Mouse (Mus musculus): ENCODE results near the gene D5Ertd579e. TPM values are rescaled to one million over a fixed set of nuclear protein-coding genes. Genes with fewer than 3 reads are reported as not detected.

Gene D5Ertd579e
- polyA plus RNA-seq, 1 experiment = 23.1 TPM

DNA sequence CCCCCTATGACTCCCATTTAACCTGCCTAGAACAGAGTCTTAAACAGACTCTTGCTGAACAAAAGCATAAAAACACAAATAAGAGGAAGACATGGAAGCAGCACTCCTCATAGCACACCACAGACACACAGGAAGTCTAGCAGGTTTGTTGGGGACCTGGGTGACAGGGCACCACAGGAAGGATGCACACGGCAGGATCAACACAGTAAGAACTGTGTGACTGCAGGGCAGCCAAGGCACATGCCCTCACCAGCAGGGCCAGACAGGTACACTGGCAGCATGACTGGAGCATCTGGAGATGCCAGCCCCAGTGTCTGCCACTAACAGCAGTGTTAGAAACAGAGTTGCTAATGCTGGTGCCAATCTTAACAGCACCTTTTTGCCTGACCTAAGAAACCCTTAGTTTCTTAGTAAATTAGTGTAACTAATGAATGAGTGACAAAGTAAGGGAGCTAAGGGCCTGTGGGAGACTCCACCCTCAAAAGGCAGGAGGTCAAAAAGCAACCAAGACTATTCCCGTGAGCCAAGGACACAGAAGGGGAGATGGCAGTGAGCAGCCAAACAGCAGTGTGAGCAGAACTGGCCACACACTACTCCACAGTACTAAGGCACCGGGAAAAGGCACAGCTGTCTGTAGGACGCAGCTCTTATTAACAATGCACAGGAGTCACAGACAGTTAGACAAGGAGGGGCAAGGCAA is 125.1 kb downstream of the D5Ertd579e start:
- Histone ChIP-seq H3K27me3 (ENCODE audit: control insufficient read depth, insufficient read depth, low read length) (no peaks in the 10 kb centered on the region), H3K4me1 (ENCODE audit: control insufficient read depth, insufficient read depth, low read length) (peaks cover 24% of the 10 kb centered on the region), H3K27ac (ENCODE audit: control insufficient read depth, insufficient read depth, low read depth, low read length) (no peak overlapping the region), H3K36me3 (ENCODE audit: control insufficient read depth, insufficient read depth, low read length) (peaks cover 3% of the 10 kb centered on the region), H3K4me3 (ENCODE audit: control insufficient read depth, low read depth, low read length) (no peak overlapping the region)
- TF ChIP-seq POLR2A (IDR thresholded peaks at IDR 0.05; ENCODE audit: control insufficient read depth, low read depth, low read length) (no peak), CTCF (IDR thresholded peaks at IDR 0.05; ENCODE audit: control insufficient read depth, insufficient read depth, insufficient replicate concordance, low read depth, low read length) (no peak)

DNA sequence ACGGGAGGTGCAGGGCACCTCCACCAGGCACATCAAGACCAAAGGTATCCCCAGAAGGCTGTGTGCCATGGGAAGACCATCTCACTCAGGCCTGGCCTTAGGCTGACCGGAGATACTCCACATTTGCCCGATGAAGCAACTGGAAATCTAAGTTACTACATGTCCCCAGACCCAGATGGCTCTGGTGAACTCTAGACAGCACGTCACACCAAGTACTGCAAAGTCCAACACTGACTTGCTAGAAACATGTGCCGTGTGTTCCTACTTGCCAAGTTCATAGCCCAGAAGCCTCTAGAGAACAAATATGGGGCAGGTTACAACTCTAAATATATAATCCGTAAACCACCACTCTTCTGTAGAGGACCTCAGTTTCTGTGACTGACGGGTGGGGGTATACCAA is 125.7 kb downstream of the D5Ertd579e start:
- no peaks in the 10 kb centered on the region for H3K27me3 ChIP-seq (ENCODE audit: control insufficient read depth, insufficient read depth, low read length)
- H3K4me3 ChIP-seq (ENCODE audit: control insufficient read depth, low read depth, low read length) = no peak overlapping the region
- peaks cover 22% of the 10 kb centered on the region for H3K4me1 ChIP-seq (ENCODE audit: control insufficient read depth, insufficient read depth, low read length)
- H3K27ac ChIP-seq (ENCODE audit: control insufficient read depth, insufficient read depth, low read depth, low read length) = no peak overlapping the region
- no peak for TF ChIP-seq CTCF (IDR thresholded peaks at IDR 0.05; ENCODE audit: control insufficient read depth, insufficient read depth, insufficient replicate concordance, low read depth, low read length)
- no peak for TF ChIP-seq POLR2A (IDR thresholded peaks at IDR 0.05; ENCODE audit: control insufficient read depth, low read depth, low read length)
- H3K36me3 ChIP-seq (ENCODE audit: control insufficient read depth, insufficient read depth, low read length) = peaks cover 5% of the 10 kb centered on the region

GRCm38 (mm10) chr5:36568118-36568517 is 127.7 kb downstream of the D5Ertd579e start:
- Histone ChIP-seq H3K36me3 (ENCODE audit: control insufficient read depth, insufficient read depth, low read length) (peaks cover 5% of the 10 kb centered on the region), H3K4me3 (ENCODE audit: control insufficient read depth, low read depth, low read length) (no peak overlapping the region), H3K27me3 (ENCODE audit: control insufficient read depth, insufficient read depth, low read length) (no peaks in the 10 kb centered on the region), H3K4me1 (ENCODE audit: control insufficient read depth, insufficient read depth, low read length) (peaks cover 16% of the 10 kb centered on the region), H3K27ac (ENCODE audit: control insufficient read depth, insufficient read depth, low read depth, low read length) (no peak overlapping the region)
- no peak for TF ChIP-seq POLR2A (IDR thresholded peaks at IDR 0.05; ENCODE audit: control insufficient read depth, low read depth, low read length)
- TF ChIP-seq CTCF (IDR thresholded peaks at IDR 0.05; ENCODE audit: control insufficient read depth, insufficient read depth, insufficient replicate concordance, low read depth, low read length) = no peak

- H3K4me3 ChIP-seq (ENCODE audit: control insufficient read depth, low read depth, low read length) = no peak overlapping the region
- H3K4me1 ChIP-seq (ENCODE audit: control insufficient read depth, insufficient read depth, low read length) = peaks cover 14% of the 10 kb centered on the region
- H3K27me3 ChIP-seq (ENCODE audit: control insufficient read depth, insufficient read depth, low read length) = no peaks in the 10 kb centered on the region
- peaks cover 5% of the 10 kb centered on the region for H3K36me3 ChIP-seq (ENCODE audit: control insufficient read depth, insufficient read depth, low read length)
- TF ChIP-seq POLR2A (IDR thresholded peaks at IDR 0.05; ENCODE audit: control insufficient read depth, low read depth, low read length) = no peak
- TF ChIP-seq CTCF (IDR thresholded peaks at IDR 0.05; ENCODE audit: control insufficient read depth, insufficient read depth, insufficient replicate concordance, low read depth, low read length) = no peak
- no peak overlapping the region for H3K27ac ChIP-seq (ENCODE audit: control insufficient read depth, insufficient read depth, low read depth, low read length)
Measured at GRCm38 (mm10) chr5:36567627-36568026, 128.2 kb downstream of the D5Ertd579e start.

DNA sequence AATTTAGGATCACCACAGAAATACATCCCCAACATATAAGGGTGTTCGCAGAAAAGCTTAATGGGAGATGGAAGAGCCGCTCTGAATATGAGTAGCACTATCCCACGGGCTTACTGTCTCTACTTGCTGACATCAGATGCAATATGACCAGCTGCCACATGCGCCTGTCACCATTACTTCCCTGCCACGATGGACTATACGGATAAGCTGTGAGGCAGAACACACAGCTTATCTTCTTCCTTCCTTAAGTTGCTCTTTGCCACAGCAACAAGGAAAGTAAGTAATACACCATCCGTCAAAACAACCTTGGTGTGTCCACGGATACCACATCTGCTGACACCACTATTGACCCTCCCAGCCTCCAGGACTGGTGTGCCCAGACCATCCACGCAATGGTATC is 131.3 kb downstream of the D5Ertd579e start:
- TF ChIP-seq CTCF (IDR thresholded peaks at IDR 0.05; ENCODE audit: control insufficient read depth, insufficient read depth, insufficient replicate concordance, low read depth, low read length) (no peak), POLR2A (IDR thresholded peaks at IDR 0.05; ENCODE audit: control insufficient read depth, low read depth, low read length) (no peak)
- Histone ChIP-seq H3K27me3 (ENCODE audit: control insufficient read depth, insufficient read depth, low read length) (no peaks in the 10 kb centered on the region), H3K36me3 (ENCODE audit: control insufficient read depth, insufficient read depth, low read length) (peaks cover 5% of the 10 kb centered on the region), H3K4me3 (ENCODE audit: control insufficient read depth, low read depth, low read length) (no peak overlapping the region), H3K4me1 (ENCODE audit: control insufficient read depth, insufficient read depth, low read length) (peaks cover 11% of the 10 kb centered on the region), H3K27ac (ENCODE audit: control insufficient read depth, insufficient read depth, low read depth, low read length) (no peak overlapping the region)

DNA sequence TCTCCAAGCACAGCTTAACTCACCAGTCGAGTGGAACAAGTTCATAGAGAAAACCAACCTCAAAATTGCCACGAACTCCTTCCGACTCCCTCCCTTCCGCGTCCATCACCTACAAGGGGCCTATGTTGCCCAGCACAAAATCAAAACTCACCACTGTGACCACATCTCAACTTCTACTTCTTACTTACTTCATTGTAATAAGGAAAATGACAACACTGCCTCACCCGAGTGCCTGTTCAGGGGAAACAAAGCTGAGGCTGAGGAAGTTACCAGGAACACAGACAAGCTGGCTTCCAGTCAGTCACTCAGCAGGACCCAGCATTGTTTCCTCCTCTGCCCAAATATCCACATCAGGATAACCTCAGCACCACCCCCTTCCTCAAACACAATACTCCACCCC is 132.1 kb downstream of the D5Ertd579e start:
- H3K4me3 ChIP-seq (ENCODE audit: control insufficient read depth, low read depth, low read length) = no peak overlapping the region
- TF ChIP-seq CTCF (IDR thresholded peaks at IDR 0.05; ENCODE audit: control insufficient read depth, insufficient read depth, insufficient replicate concordance, low read depth, low read length) (no peak), POLR2A (IDR thresholded peaks at IDR 0.05; ENCODE audit: control insufficient read depth, low read depth, low read length) (no peak)
- H3K27me3 ChIP-seq (ENCODE audit: control insufficient read depth, insufficient read depth, low read length) = no peaks in the 10 kb centered on the region
- H3K27ac ChIP-seq (ENCODE audit: control insufficient read depth, insufficient read depth, low read depth, low read length) = no peak overlapping the region
- peaks cover 4% of the 10 kb centered on the region; the same call in 1 of the 2 replicates for H3K36me3 ChIP-seq (ENCODE audit: control insufficient read depth, insufficient read depth, low read length)
- H3K4me1 ChIP-seq (ENCODE audit: control insufficient read depth, insufficient read depth, low read length) = peaks cover 9% of the 10 kb centered on the region

DNA sequence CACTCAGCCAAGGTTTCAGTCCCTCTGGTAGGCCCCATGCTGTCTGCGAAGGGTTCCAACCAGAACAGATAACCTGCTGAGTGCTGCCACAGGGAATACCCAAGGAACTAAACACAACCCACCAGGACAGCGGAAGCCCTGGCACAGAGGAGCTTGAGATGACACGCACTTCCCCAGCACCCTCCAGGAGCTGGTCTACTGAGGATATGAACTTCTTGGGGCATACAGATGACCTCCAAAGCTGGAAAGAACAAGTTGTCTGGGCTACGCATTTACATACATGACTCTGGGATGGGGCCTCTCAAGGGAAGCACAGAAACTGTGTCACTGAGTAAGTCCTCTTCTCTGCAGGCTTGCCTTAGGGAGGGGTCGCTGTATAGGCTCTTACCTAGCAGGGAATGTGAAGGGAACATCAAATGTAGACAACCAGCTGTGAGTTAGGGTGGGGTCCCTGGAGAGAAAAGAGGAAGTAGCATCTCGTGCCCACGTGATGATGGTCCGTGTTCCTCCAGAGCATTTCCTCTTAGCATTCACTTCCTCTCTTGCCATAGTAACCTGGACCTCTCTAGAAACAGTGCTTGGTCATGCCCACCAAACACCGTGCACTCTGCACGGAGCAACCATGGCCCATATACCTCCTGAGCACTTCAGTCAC is 132.9 kb downstream of the D5Ertd579e start:
- peaks cover 2% of the 10 kb centered on the region; the same call in 1 of the 2 replicates for H3K36me3 ChIP-seq (ENCODE audit: control insufficient read depth, insufficient read depth, low read length)
- no peak overlapping the region for H3K27ac ChIP-seq (ENCODE audit: control insufficient read depth, insufficient read depth, low read depth, low read length)
- TF ChIP-seq CTCF (IDR thresholded peaks at IDR 0.05; ENCODE audit: control insufficient read depth, insufficient read depth, insufficient replicate concordance, low read depth, low read length) (no peak), POLR2A (IDR thresholded peaks at IDR 0.05; ENCODE audit: control insufficient read depth, low read depth, low read length) (no peak)

More for the DNA sequence above, 132.9 kb downstream of the D5Ertd579e start:
- H3K4me3 ChIP-seq (ENCODE audit: control insufficient read depth, low read depth, low read length) = no peak overlapping the region
- no peaks in the 10 kb centered on the region for H3K27me3 ChIP-seq (ENCODE audit: control insufficient read depth, insufficient read depth, low read length)
- H3K4me1 ChIP-seq (ENCODE audit: control insufficient read depth, insufficient read depth, low read length) = peaks cover 5% of the 10 kb centered on the region

All from testis, adult 2 months (tissue).